Comparison of ENCODE assay signal across 14 mouse cellular contexts in the genomic region with DNA sequence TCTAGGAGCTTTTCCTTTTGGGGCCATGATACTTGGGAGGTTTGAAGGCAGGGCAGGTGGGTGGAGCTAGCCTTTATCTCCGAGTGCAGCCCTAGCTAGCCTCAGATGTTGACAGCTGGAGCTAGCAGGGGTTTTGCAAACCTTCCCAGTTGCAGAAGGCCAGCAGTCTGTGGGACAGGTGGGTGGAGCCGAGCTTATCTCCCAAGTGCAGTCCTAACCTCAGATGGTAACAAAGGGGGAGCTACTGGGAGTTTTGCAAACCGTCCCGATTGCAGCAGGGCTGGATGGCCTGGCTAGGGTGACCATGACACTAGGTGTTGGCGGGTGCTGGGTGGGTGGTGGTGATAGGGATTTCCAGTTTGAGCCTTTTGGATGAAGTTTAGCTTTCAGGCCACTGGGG. TPM values are rescaled to one million over a fixed set of nuclear protein-coding genes. Genes with fewer than 3 reads are reported as not detected.
DNase-seq lines count a peak whose midpoint lies in the region; ATAC-seq lines count a peak whose summit lies in the region.
"Had no signal": no experiment of that assay in that cellular context is flagged by ENCODE, and none has a peak within 500 bp of the region (broad histone marks: within the 10 kb centered on the region; RNA-seq: fewer than 3 reads in every experiment).

No protein-coding gene starts in this region.

- no peaks in the 10 kb centered on the region for H3K27me3 ChIP-seq in heart, embryonic 14.5 days (ENCODE audit: control insufficient read depth, insufficient read depth, low read length)
- H3K27me3 ChIP-seq in hindbrain, embryonic 11.5 days (ENCODE audit: control insufficient read depth, insufficient read depth, low read length) = no peaks in the 10 kb centered on the region

- no peak overlapping the region for H3K4me3 ChIP-seq in heart, embryonic 14.5 days (ENCODE audit: control insufficient read depth in 1 of 2, insufficient read depth in 1 of 2, low read depth in 1 of 2, low read length in 2 of 2)
- no peak overlapping the region for H3K4me3 ChIP-seq in hindbrain, embryonic 11.5 days (ENCODE audit: low read depth, low read length)
- H3K4me3 ChIP-seq: forebrain, embryonic 10.5 days had no signal

- DNase-seq in heart, adult 9 months (ENCODE audit: low spot score in 2 of 2) = no peak
- DNase-seq in adrenal gland, postnatal 14 days = peak; percentile 57
- DNase-seq in hindbrain, embryonic 11.5 days (ENCODE audit: low spot score) = no peak
- DNase-seq in thymus, postnatal 4 days = no peak
- DNase-seq in thymus, adult 18-20 months = no peak
- DNase-seq: cerebellum, postnatal 14 days; heart, adult 11 months; thymus, postnatal 14 days had no signal

- WGBS in heart, embryonic 14.5 days = 17% methylated on average over 5 of the region's 5 CpGs
- WGBS in hindbrain, embryonic 11.5 days = 56% methylated on average over 5 of the region's 5 CpGs

- H3K4me2 ChIP-seq in heart, embryonic 14.5 days (ENCODE audit: low read length) = peak overlapping the region; percentile 19; the same call in 1 of the 2 replicates
- no peak overlapping the region for H3K4me2 ChIP-seq in hindbrain, embryonic 11.5 days (replicated peaks; ENCODE audit: low read depth, low read length)

- no peak overlapping the region for H3K27ac ChIP-seq in heart, embryonic 14.5 days (replicated peaks in 1 of 2; ENCODE audit: control insufficient read depth in 1 of 2, insufficient read depth in 1 of 2, low read depth in 2 of 2, low read length in 2 of 2)
- H3K27ac ChIP-seq in hindbrain, embryonic 11.5 days (ENCODE audit: low read depth, low read length) = no peak overlapping the region
- H3K27ac ChIP-seq: forebrain, embryonic 10.5 days had no signal

- H3K36me3 ChIP-seq in heart, embryonic 14.5 days (ENCODE audit: control insufficient read depth, insufficient read depth, low read length) = no peaks in the 10 kb centered on the region
- no peaks in the 10 kb centered on the region for H3K36me3 ChIP-seq in hindbrain, embryonic 11.5 days (ENCODE audit: control insufficient read depth, insufficient read depth, low read length)
- H3K36me3 ChIP-seq: forebrain, embryonic 10.5 days had no signal

- H3K4me1 ChIP-seq in heart, embryonic 14.5 days (ENCODE audit: control insufficient read depth in 2 of 2, insufficient read depth in 2 of 2, low read length in 2 of 2) = peaks cover 20 to 25% of the 10 kb centered on the region in 2 experiments
- peaks cover 2% of the 10 kb centered on the region; the same call in 1 of the 2 replicates for H3K4me1 ChIP-seq in hindbrain, embryonic 11.5 days (replicated peaks; ENCODE audit: control insufficient read depth, insufficient read depth, low read length)

- H3K9ac ChIP-seq in heart, embryonic 14.5 days (ENCODE audit: low read length) = no peak overlapping the region
- H3K9ac ChIP-seq in hindbrain, embryonic 11.5 days (ENCODE audit: low read depth, low read length) = no peak overlapping the region

- ATAC-seq in heart, embryonic 14.5 days (ENCODE audit: insufficient number of reproducible peaks, insufficient read depth, low FRiP score, low read depth) = peak; percentile 41; the same call in 1 of the 2 replicates
- ATAC-seq in hematopoietic stem cell, adult 5-6 weeks (replicated peaks in 1 of 2; ENCODE audit: insufficient read depth in 1 of 2, low FRiP score in 2 of 2, low TSS enrichment in 1 of 2, low read depth in 1 of 2, poor library complexity in 2 of 2, severe bottlenecking in 2 of 2) = peak; percentile 85 to 88
- ATAC-seq in megakaryocyte-erythroid progenitor cell, adult 5-6 weeks (replicated peaks; ENCODE audit: low FRiP score, low TSS enrichment, poor library complexity, severe bottlenecking) = peak; percentile 92
- no peak for ATAC-seq in hindbrain, embryonic 11.5 days (ENCODE audit: low FRiP score)
- ATAC-seq: inflammation-experienced regulatory T-cells, adult 6 months had no signal

- H3K9me3 ChIP-seq in heart, embryonic 14.5 days (ENCODE audit: control insufficient read depth, low read length) = no peaks in the 10 kb centered on the region
- no peaks in the 10 kb centered on the region for H3K9me3 ChIP-seq in hindbrain, embryonic 11.5 days (ENCODE audit: control insufficient read depth, low read length)
- H3K9me3 ChIP-seq: forebrain, embryonic 10.5 days had no signal

RNA-seq across cellular contexts. Expression of gene Cebpe, which starts 6.1 kb away (rescaled TPM):
- not detected in 2 replicates for polyA plus RNA-seq in heart, embryonic 14.5 days (2014; fragmentation: Nextera tagmentation; extraction: Ambion mirVana)
- not detected in 2 replicates for total RNA-seq in adrenal gland, postnatal 14 days (2021)
- 11.4 and 25.4 TPM in 2 replicates for total RNA-seq in hematopoietic stem cell, adult 5-6 weeks (2017)
- 1.4 and 5.7 TPM in 2 replicates for total RNA-seq in megakaryocyte-erythroid progenitor cell, adult 5-6 weeks (2014; fragmentation: Nextera tagmentation)
- total RNA-seq in megakaryocyte-erythroid progenitor cell, adult 5-6 weeks (2017) = not detected in 2 replicates
- 0.20 TPM in 1 of 2 replicates, not detected in the other for polyA plus RNA-seq in hindbrain, embryonic 11.5 days (2014; fragmentation: Nextera tagmentation; extraction: Ambion mirVana)
- total RNA-seq: layer of hippocampus, postnatal 10 days had no signal
- polyA plus RNA-seq: forebrain, embryonic 10.5 days; inflammation-experienced regulatory T-cells, adult 6 months had no signal

RNA-seq across cellular contexts. Expression of gene Gm29776, which starts 7.2 kb away (rescaled TPM):
- 0.30 and 0.35 TPM in 2 replicates for polyA plus RNA-seq in heart, embryonic 14.5 days (2014; fragmentation: Nextera tagmentation; extraction: Ambion mirVana)
- not detected in 2 replicates for total RNA-seq in adrenal gland, postnatal 14 days (2021)
- total RNA-seq in hematopoietic stem cell, adult 5-6 weeks (2017) = 1.1 TPM in 1 of 2 replicates, not detected in the other
- total RNA-seq in megakaryocyte-erythroid progenitor cell, adult 5-6 weeks (2014; fragmentation: Nextera tagmentation) = not detected in 2 replicates
- not detected in 2 replicates for total RNA-seq in megakaryocyte-erythroid progenitor cell, adult 5-6 weeks (2017)
- polyA plus RNA-seq in hindbrain, embryonic 11.5 days (2014; fragmentation: Nextera tagmentation; extraction: Ambion mirVana) = 0.06 TPM in 2 replicates
- total RNA-seq: layer of hippocampus, postnatal 10 days had no signal
- polyA plus RNA-seq: forebrain, embryonic 10.5 days had no signal

RNA-seq across cellular contexts. Expression of gene Acin1, which starts 19.1 kb away (rescaled TPM):
- polyA plus RNA-seq in heart, embryonic 14.5 days (2014; fragmentation: Nextera tagmentation; extraction: Ambion mirVana) = 69.1 and 81.1 TPM in 2 replicates
- total RNA-seq in adrenal gland, postnatal 14 days (2021) = 168 and 193 TPM in 2 replicates
- total RNA-seq in hematopoietic stem cell, adult 5-6 weeks (2017) = 261 and 357 TPM in 2 replicates
- total RNA-seq in megakaryocyte-erythroid progenitor cell, adult 5-6 weeks (2014; fragmentation: Nextera tagmentation) = 222 and 244 TPM in 2 replicates
- 267 and 293 TPM in 2 replicates for total RNA-seq in megakaryocyte-erythroid progenitor cell, adult 5-6 weeks (2017)
- 148 and 185 TPM in 2 replicates for polyA plus RNA-seq in hindbrain, embryonic 11.5 days (2014; fragmentation: Nextera tagmentation; extraction: Ambion mirVana)

RNA-seq across cellular contexts. Expression of gene 1700123O20Rik, which starts 19.8 kb away (rescaled TPM):
- polyA plus RNA-seq in heart, embryonic 14.5 days (2014; fragmentation: Nextera tagmentation; extraction: Ambion mirVana) = 47.3 and 49.8 TPM in 2 replicates
- total RNA-seq in adrenal gland, postnatal 14 days (2021) = 33.7 and 41.0 TPM in 2 replicates
- 34.8 and 47.8 TPM in 2 replicates for total RNA-seq in hematopoietic stem cell, adult 5-6 weeks (2017)
- total RNA-seq in megakaryocyte-erythroid progenitor cell, adult 5-6 weeks (2014; fragmentation: Nextera tagmentation) = 37.1 and 42.0 TPM in 2 replicates
- 42.4 and 58.4 TPM in 2 replicates for total RNA-seq in megakaryocyte-erythroid progenitor cell, adult 5-6 weeks (2017)
- polyA plus RNA-seq in hindbrain, embryonic 11.5 days (2014; fragmentation: Nextera tagmentation; extraction: Ambion mirVana) = 99.9 and 108 TPM in 2 replicates
